In genomic region chr17:36000349-36000748, GRCm38 (mm10) we compare ENCODE assay signal across 17 mouse cellular contexts. TPM values are rescaled to one million over a fixed set of nuclear protein-coding genes. Genes with fewer than 3 reads are reported as not detected.
DNase-seq lines count a peak whose midpoint lies in the region; ATAC-seq and TF ChIP-seq lines count a peak whose summit lies in the region.
"Had no signal": no experiment of that assay in that cellular context is flagged by ENCODE, and none has a peak within 500 bp of the region (broad histone marks: within the 10 kb centered on the region; RNA-seq: fewer than 3 reads in every experiment).

No protein-coding gene starts in this region.

- DNase-seq in heart, postnatal 25 days (ENCODE audit: low spot score), result no peak
- peak; percentile 83 for DNase-seq in 416B (ENCODE audit: low read depth)
- DNase-seq in liver, postnatal 0 days, result no peak
- no peak for DNase-seq in adrenal gland, adult (ENCODE audit: inconsistent age in 2 of 2, low spot score in 1 of 2)
- DNase-seq in adrenal gland, adult 2 months, result no peak
- DNase-seq: cerebellum, adult 11 months; cerebellum, postnatal 25 days; heart, postnatal 4 days; lung, postnatal 36 days; right cerebral cortex, adult 18-20 months; thymus, postnatal 25 days had no signal

- peaks cover 21% of the 10 kb centered on the region for H3K4me1 ChIP-seq in heart, embryonic 13.5 days
- peaks cover 35% of the 10 kb centered on the region for H3K4me1 ChIP-seq in liver, postnatal 0 days (ENCODE audit: insufficient read depth)
- H3K4me1 ChIP-seq in hindbrain, embryonic 16.5 days (ENCODE audit: control insufficient read depth, insufficient read depth, low read depth, low read length), result peaks cover 13% of the 10 kb centered on the region

- ATAC-seq in heart, embryonic 13.5 days (ENCODE audit: extremely low read depth, insufficient number of reproducible peaks, low FRiP score, low TSS enrichment), result no peak
- peak; percentile 32 for ATAC-seq in erythroblast, adult 5-6 weeks (replicated peaks; ENCODE audit: low FRiP score, poor library complexity, severe bottlenecking)
- no peak for ATAC-seq in liver, postnatal 0 days
- ATAC-seq in hindbrain, embryonic 16.5 days, result no peak
- ATAC-seq: forebrain, embryonic 15.5 days; midbrain, embryonic 13.5 days had no signal

- 0 out of 2 replicates have a peak overlapping the region, but pooled peaks have one; percentile 5 for H3K27ac ChIP-seq in heart, embryonic 13.5 days (replicated peaks)
- H3K27ac ChIP-seq in liver, postnatal 0 days (ENCODE audit: low read depth), result peak overlapping the region; percentile 85
- no peak overlapping the region for H3K27ac ChIP-seq in hindbrain, embryonic 16.5 days (ENCODE audit: low read depth, low read length)
- H3K27ac ChIP-seq: forebrain, embryonic 15.5 days; midbrain, embryonic 13.5 days had no signal

- 83% methylated on average over 4 of the region's 4 CpGs for WGBS in heart, embryonic 13.5 days
- 66% methylated on average over 4 of the region's 4 CpGs for WGBS in liver, postnatal 0 days (ENCODE audit: insufficient replicate concordance)
- 91% methylated on average over 4 of the region's 4 CpGs for WGBS in hindbrain, embryonic 16.5 days

- peak overlapping the region; percentile 47 for H3K4me2 ChIP-seq in heart, embryonic 13.5 days
- peak overlapping the region; percentile 66 for H3K4me2 ChIP-seq in liver, postnatal 0 days (ENCODE audit: low read depth, low read length)
- no peak overlapping the region for H3K4me2 ChIP-seq in hindbrain, embryonic 16.5 days (ENCODE audit: low read length)
- H3K4me2 ChIP-seq: forebrain, embryonic 15.5 days; heart, embryonic 12.5 days; midbrain, embryonic 13.5 days had no signal

- H3K36me3 ChIP-seq in heart, embryonic 13.5 days, result no peaks in the 10 kb centered on the region; the same call in 1 of the 2 replicates
- H3K36me3 ChIP-seq in liver, postnatal 0 days (replicated peaks; ENCODE audit: insufficient read depth, low read length), result peaks cover 6% of the 10 kb centered on the region; the same call in 1 of the 2 replicates
- H3K36me3 ChIP-seq in hindbrain, embryonic 16.5 days (ENCODE audit: control insufficient read depth, insufficient read depth, low read length), result no peaks in the 10 kb centered on the region
- H3K36me3 ChIP-seq: forebrain, embryonic 15.5 days had no signal

- intact Hi-C loops in heart, postnatal 25 days (cut with DNase I), result no loop called here

- no peaks in the 10 kb centered on the region for H3K27me3 ChIP-seq in heart, embryonic 13.5 days (replicated peaks)
- H3K27me3 ChIP-seq in liver, postnatal 0 days (ENCODE audit: insufficient read depth, low read length), result no peaks in the 10 kb centered on the region
- H3K27me3 ChIP-seq in hindbrain, embryonic 16.5 days (replicated peaks; ENCODE audit: control insufficient read depth, insufficient read depth, low read length), result no peaks in the 10 kb centered on the region
- H3K27me3 ChIP-seq: forebrain, embryonic 15.5 days; heart, embryonic 12.5 days; midbrain, embryonic 13.5 days had no signal

- no peak for TF ChIP-seq EP300 in liver, postnatal 0 days (IDR thresholded peaks at IDR 0.05; ENCODE audit: low read depth)

- TF ChIP-seq CTCF in liver, postnatal 0 days (IDR thresholded peaks at IDR 0.05; ENCODE audit: low read depth), result no peak

- no peak overlapping the region for H3K9ac ChIP-seq in heart, embryonic 13.5 days
- H3K9ac ChIP-seq in liver, postnatal 0 days (replicated peaks), result no peak overlapping the region; the same call in 1 of the 2 replicates
- no peak overlapping the region for H3K9ac ChIP-seq in hindbrain, embryonic 16.5 days (ENCODE audit: low read depth, low read length)
- H3K9ac ChIP-seq: forebrain, embryonic 15.5 days; heart, embryonic 12.5 days; midbrain, embryonic 13.5 days had no signal

- H3K9me3 ChIP-seq in heart, embryonic 13.5 days, result no peaks in the 10 kb centered on the region
- no peaks in the 10 kb centered on the region for H3K9me3 ChIP-seq in liver, postnatal 0 days (ENCODE audit: low read length)
- no peaks in the 10 kb centered on the region for H3K9me3 ChIP-seq in hindbrain, embryonic 16.5 days (ENCODE audit: control insufficient read depth, low read length)
- H3K9me3 ChIP-seq: forebrain, embryonic 15.5 days; midbrain, embryonic 13.5 days had no signal

- no peak overlapping the region for H3K4me3 ChIP-seq in heart, embryonic 13.5 days
- H3K4me3 ChIP-seq in liver, postnatal 0 days (ENCODE audit: low read depth, low read length), result no peak overlapping the region
- H3K4me3 ChIP-seq in hindbrain, embryonic 16.5 days (ENCODE audit: low read length), result no peak overlapping the region
- H3K4me3 ChIP-seq: forebrain, embryonic 15.5 days; heart, embryonic 12.5 days; midbrain, embryonic 13.5 days had no signal

RNA-seq across cellular contexts. Expression of gene H2-T24, which starts 20.0 kb away (rescaled TPM):
- polyA plus RNA-seq in heart, embryonic 13.5 days (2015; fragmentation: Nextera tagmentation; extraction: Ambion mirVana), result 2.4 and 2.8 TPM in 2 replicates
- total RNA-seq in heart, postnatal 25 days (2021), result 1 to 10 TPM; 7.4 to 7.5 TPM
- 161 and 177 TPM in 2 replicates for total RNA-seq in erythroblast, adult 5-6 weeks (2015; ENCODE audit: low replicate concordance)
- total RNA-seq in erythroblast, adult 5-6 weeks (2017; ENCODE audit: low replicate concordance), result 587 and 609 TPM in 2 replicates
- 4.6 and 5.4 TPM in 2 replicates for polyA plus RNA-seq in liver, postnatal 0 days (2015; fragmentation: Nextera tagmentation; extraction: Ambion mirVana)
- total RNA-seq in adrenal gland, adult 2 months (2021), result 1 to 10 TPM; 6.6 to 8.2 TPM
- polyA plus RNA-seq in adrenal gland, adult 2 months (2012; rRNA removed), result 3.6 and 3.7 TPM in 2 replicates
- 9.6 and 10.3 TPM in 2 replicates for polyA plus RNA-seq in hindbrain, embryonic 16.5 days (2015; fragmentation: Nextera tagmentation; extraction: Ambion mirVana)

RNA-seq across cellular contexts. Expression of gene Prr3, which starts 20.3 kb away (rescaled TPM):
- 17.6 and 18.1 TPM in 2 replicates for polyA plus RNA-seq in heart, embryonic 13.5 days (2015; fragmentation: Nextera tagmentation; extraction: Ambion mirVana)
- 1 to 10 TPM; 3.8 to 4.4 TPM for total RNA-seq in heart, postnatal 25 days (2021)
- total RNA-seq in erythroblast, adult 5-6 weeks (2015; ENCODE audit: low replicate concordance), result 2.3 TPM in 1 of 2 replicates, not detected in the other
- total RNA-seq in erythroblast, adult 5-6 weeks (2017; ENCODE audit: low replicate concordance), result 3.0 and 5.4 TPM in 2 replicates
- polyA plus RNA-seq in liver, postnatal 0 days (2015; fragmentation: Nextera tagmentation; extraction: Ambion mirVana), result 6.1 and 6.3 TPM in 2 replicates
- 10 to 100 TPM; 19.5 to 19.8 TPM for total RNA-seq in adrenal gland, adult 2 months (2021)
- polyA plus RNA-seq in adrenal gland, adult 2 months (2012; rRNA removed), result 19.1 and 20.6 TPM in 2 replicates
- polyA plus RNA-seq in hindbrain, embryonic 16.5 days (2015; fragmentation: Nextera tagmentation; extraction: Ambion mirVana), result 93.3 and 93.7 TPM in 2 replicates

RNA-seq across cellular contexts. Expression of gene Gnl1, which starts 20.7 kb away (rescaled TPM):
- polyA plus RNA-seq in heart, embryonic 13.5 days (2015; fragmentation: Nextera tagmentation; extraction: Ambion mirVana), result 38.9 and 40.3 TPM in 2 replicates
- total RNA-seq in heart, postnatal 25 days (2021), result 10 to 100 TPM; 26.4 to 26.6 TPM
- total RNA-seq in erythroblast, adult 5-6 weeks (2015; ENCODE audit: low replicate concordance), result 1.5 and 3.3 TPM in 2 replicates
- total RNA-seq in erythroblast, adult 5-6 weeks (2017; ENCODE audit: low replicate concordance), result 2.0 and 4.3 TPM in 2 replicates
- polyA plus RNA-seq in liver, postnatal 0 days (2015; fragmentation: Nextera tagmentation; extraction: Ambion mirVana), result 9.5 and 10.8 TPM in 2 replicates
- total RNA-seq in adrenal gland, adult 2 months (2021), result 10 to 100 TPM; 38.1 to 53.1 TPM
- 26.9 and 29.6 TPM in 2 replicates for polyA plus RNA-seq in adrenal gland, adult 2 months (2012; rRNA removed)
- polyA plus RNA-seq in hindbrain, embryonic 16.5 days (2015; fragmentation: Nextera tagmentation; extraction: Ambion mirVana), result 74.1 and 75.1 TPM in 2 replicates

RNA-seq across cellular contexts. Expression of gene Abcf1, which starts 30.8 kb away (rescaled TPM):
- 64.6 and 67.6 TPM in 2 replicates for polyA plus RNA-seq in heart, embryonic 13.5 days (2015; fragmentation: Nextera tagmentation; extraction: Ambion mirVana)
- total RNA-seq in heart, postnatal 25 days (2021), result 10 to 100 TPM; 64.2 to 66.6 TPM
- total RNA-seq in erythroblast, adult 5-6 weeks (2015; ENCODE audit: low replicate concordance), result 13.0 and 13.6 TPM in 2 replicates
- 33.9 and 71.4 TPM in 2 replicates for total RNA-seq in erythroblast, adult 5-6 weeks (2017; ENCODE audit: low replicate concordance)
- polyA plus RNA-seq in liver, postnatal 0 days (2015; fragmentation: Nextera tagmentation; extraction: Ambion mirVana), result 37.8 and 47.7 TPM in 2 replicates
- 10 to 100 TPM; 83.5 to 86.8 TPM for total RNA-seq in adrenal gland, adult 2 months (2021)
- 66.0 and 78.9 TPM in 2 replicates for polyA plus RNA-seq in adrenal gland, adult 2 months (2012; rRNA removed)
- polyA plus RNA-seq in hindbrain, embryonic 16.5 days (2015; fragmentation: Nextera tagmentation; extraction: Ambion mirVana), result 73.9 and 84.6 TPM in 2 replicates

RNA-seq across cellular contexts. Expression of gene H2-T23, which starts 32.3 kb away (rescaled TPM):
- 4.8 and 5.0 TPM in 2 replicates for polyA plus RNA-seq in heart, embryonic 13.5 days (2015; fragmentation: Nextera tagmentation; extraction: Ambion mirVana)
- total RNA-seq in heart, postnatal 25 days (2021), result 10 to 100 TPM; 20.2 to 25.6 TPM
- 249 and 264 TPM in 2 replicates for total RNA-seq in erythroblast, adult 5-6 weeks (2015; ENCODE audit: low replicate concordance)
- 271 and 275 TPM in 2 replicates for total RNA-seq in erythroblast, adult 5-6 weeks (2017; ENCODE audit: low replicate concordance)
- polyA plus RNA-seq in liver, postnatal 0 days (2015; fragmentation: Nextera tagmentation; extraction: Ambion mirVana), result 113 and 120 TPM in 2 replicates
- total RNA-seq in adrenal gland, adult 2 months (2021), result 10 to 100 TPM; 49.7 to 65.2 TPM
- polyA plus RNA-seq in adrenal gland, adult 2 months (2012; rRNA removed), result 156 and 162 TPM in 2 replicates
- polyA plus RNA-seq in hindbrain, embryonic 16.5 days (2015; fragmentation: Nextera tagmentation; extraction: Ambion mirVana), result 5.0 and 5.1 TPM in 2 replicates
